ENCODE assay signal across 27 mouse cellular contexts in the genomic region with DNA sequence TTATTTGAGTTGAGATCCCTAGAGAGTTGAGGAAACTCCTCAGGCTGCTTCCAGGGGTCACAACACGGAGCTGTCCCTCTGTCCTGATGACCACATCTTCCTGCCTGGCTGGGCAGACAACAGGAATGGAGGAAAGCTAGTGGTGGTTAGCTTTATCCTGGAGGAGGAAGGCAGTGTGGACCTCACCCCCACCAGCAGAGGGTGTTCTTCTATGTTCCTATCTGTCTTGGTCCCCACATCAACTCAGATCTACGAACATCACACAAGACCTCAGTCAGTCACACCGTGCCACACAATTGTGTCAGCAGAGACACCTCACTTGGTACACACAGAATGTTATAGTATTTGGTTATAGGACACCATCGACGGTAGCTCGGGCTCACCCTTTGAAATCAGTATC. TPM values are rescaled to one million over a fixed set of nuclear protein-coding genes. Genes with fewer than 3 reads are reported as not detected.
A peak's percentile ranks its signal among the peaks of the same experiment; 100 is the strongest.
DNase-seq lines count a peak whose midpoint lies in the region; ATAC-seq and TF ChIP-seq lines count a peak whose summit lies in the region.
"Had no signal": no experiment of that assay in that cellular context is flagged by ENCODE, and none has a peak within 500 bp of the region (broad histone marks: within the 10 kb centered on the region; RNA-seq: fewer than 3 reads in every experiment).

No protein-coding gene starts in this region.

- H3K9me3 ChIP-seq in liver, embryonic 14.5 days (ENCODE audit: control insufficient read depth, low read length), result no peaks in the 10 kb centered on the region
- H3K9me3 ChIP-seq: embryonic facial prominence, embryonic 15.5 days; heart, embryonic 10.5 days; hindbrain, embryonic 15.5 days; limb, embryonic 10.5 days; midbrain, embryonic 10.5 days had no signal

- no peak for ATAC-seq in liver, embryonic 14.5 days (ENCODE audit: insufficient read depth)
- peak; percentile 43; the same call in 1 of the 2 replicates for ATAC-seq in megakaryocyte-erythroid progenitor cell, adult 5-6 weeks (replicated peaks; ENCODE audit: low FRiP score, low TSS enrichment, poor library complexity, severe bottlenecking)
- ATAC-seq: CD4-positive, CD25-positive, alpha-beta regulatory T cell, adult 4 months had no signal

- WGBS in liver, embryonic 14.5 days (ENCODE audit: insufficient replicate concordance), result 52% methylated on average over 6 of the region's 6 CpGs
- 55% methylated on average over 6 of the region's 6 CpGs for WGBS in bone marrow, adult 2 months

- no peak overlapping the region for H3K27ac ChIP-seq in liver, embryonic 14.5 days
- H3K27ac ChIP-seq in bone marrow, adult 2 months (ENCODE audit: control insufficient read depth, insufficient read depth, low read depth, low read length, poor library complexity), result no peak overlapping the region
- H3K27ac ChIP-seq: embryonic facial prominence, embryonic 15.5 days; heart, embryonic 10.5 days; hindbrain, embryonic 15.5 days; limb, embryonic 10.5 days; midbrain, embryonic 10.5 days had no signal

- H3K4me2 ChIP-seq in liver, embryonic 14.5 days (ENCODE audit: low read depth), result no peak overlapping the region
- H3K4me2 ChIP-seq: embryonic facial prominence, embryonic 15.5 days; hindbrain, embryonic 15.5 days had no signal

- H3K36me3 ChIP-seq in liver, embryonic 14.5 days (replicated peaks; ENCODE audit: control insufficient read depth, insufficient read depth, low read depth), result no peaks in the 10 kb centered on the region
- H3K36me3 ChIP-seq: hindbrain, embryonic 15.5 days had no signal

- no peak overlapping the region for H3K4me3 ChIP-seq in liver, embryonic 14.5 days (ENCODE audit: insufficient read depth in 1 of 2, low read depth in 2 of 2, low read length in 2 of 2)
- H3K4me3 ChIP-seq in bone marrow, adult 2 months (replicated peaks; ENCODE audit: control insufficient read depth, low read depth, low read length), result no peak overlapping the region
- H3K4me3 ChIP-seq: embryonic facial prominence, embryonic 15.5 days; heart, embryonic 10.5 days; hindbrain, embryonic 15.5 days; limb, embryonic 10.5 days; midbrain, embryonic 10.5 days had no signal

- H3K9ac ChIP-seq in liver, embryonic 14.5 days (replicated peaks), result no peak overlapping the region
- H3K9ac ChIP-seq: embryonic facial prominence, embryonic 15.5 days; hindbrain, embryonic 15.5 days had no signal

- no peak for TF ChIP-seq POLR2A in bone marrow, adult 2 months (IDR thresholded peaks at IDR 0.05; ENCODE audit: borderline replicate concordance, control insufficient read depth, low read depth, low read length)

- peak; percentile 37; the same call in 1 of the 2 replicates for TF ChIP-seq CTCF in liver, embryonic 14.5 days (IDR thresholded peaks at IDR 0.05; ENCODE audit: low read depth)
- TF ChIP-seq CTCF in bone marrow, adult 2 months (IDR thresholded peaks at IDR 0.05; ENCODE audit: control insufficient read depth, insufficient read depth, low read length), result peak; percentile 43

- H3K4me1 ChIP-seq in liver, embryonic 14.5 days (replicated peaks; ENCODE audit: control insufficient read depth in 2 of 2, insufficient read depth in 2 of 2, low read length in 1 of 2), result no peaks in the 10 kb centered on the region
- H3K4me1 ChIP-seq in bone marrow, adult 2 months (ENCODE audit: control insufficient read depth, insufficient read depth, low read length), result no peaks in the 10 kb centered on the region; the same call in 1 of the 2 replicates
- H3K4me1 ChIP-seq: embryonic facial prominence, embryonic 15.5 days; heart, embryonic 10.5 days; hindbrain, embryonic 15.5 days; limb, embryonic 10.5 days; midbrain, embryonic 10.5 days had no signal

- peak; percentile 1 for DNase-seq in adrenal gland, postnatal 14 days
- DNase-seq in adrenal gland, postnatal 25 days, result no peak
- DNase-seq in liver, embryonic 14.5 days (ENCODE audit: low read depth in 3 of 3, low spot score in 3 of 3), result no peak
- DNase-seq in liver, result no peak
- DNase-seq in cerebellum, postnatal 10 days, result no peak
- DNase-seq in kidney, adult 18-20 months, result no peak
- DNase-seq: adrenal gland, adult 2 months; cerebellum, adult 2 months; heart, postnatal 4 days; kidney, postnatal 4 days; lung, adult 2 months; thymus, postnatal 25 days had no signal

- TF ChIP-seq EP300 in liver, embryonic 14.5 days (IDR thresholded peaks at IDR 0.05; ENCODE audit: low read depth), result no peak

- no peaks in the 10 kb centered on the region for H3K27me3 ChIP-seq in liver, embryonic 14.5 days (ENCODE audit: control insufficient read depth, insufficient read depth, low read length)
- H3K27me3 ChIP-seq: embryonic facial prominence, embryonic 15.5 days; hindbrain, embryonic 15.5 days had no signal

RNA-seq across cellular contexts. Expression of gene Fcer2a, which starts 6.4 kb away (rescaled TPM):
- total RNA-seq in adrenal gland, postnatal 14 days (2021), result 0.63 and 11.8 TPM in 2 replicates
- total RNA-seq in adrenal gland, postnatal 25 days (2021), result 0.18 TPM in 1 of 2 replicates, not detected in the other
- polyA plus RNA-seq in liver, embryonic 14.5 days (2012; rRNA removed), result 0.01 TPM in 1 of 2 replicates, not detected in the other
- 0.05 TPM in 1 of 2 replicates, not detected in the other for polyA plus RNA-seq in liver, embryonic 14.5 days (2014; fragmentation: Nextera tagmentation; extraction: Ambion mirVana)
- polyA plus RNA-seq in bone marrow, adult 2 months (2011; ENCODE audit: insufficient read depth, insufficient read length, low replicate concordance, missing spikeins), result 16.8 and 37.3 TPM in 2 replicates
- not detected in 2 replicates for total RNA-seq in megakaryocyte-erythroid progenitor cell, adult 5-6 weeks (2014; fragmentation: Nextera tagmentation)
- 0.38 TPM in 1 of 2 replicates, not detected in the other for total RNA-seq in megakaryocyte-erythroid progenitor cell, adult 5-6 weeks (2017)
- total RNA-seq: gastrocnemius, adult 18-20 months; gastrocnemius, postnatal 36 days; layer of hippocampus, postnatal 10 days; midbrain, postnatal 0 days had no signal
- polyA plus RNA-seq: kidney, embryonic 16.5 days had no signal

RNA-seq across cellular contexts. Expression of gene Trappc5, which starts 11.4 kb away (rescaled TPM):
- total RNA-seq in adrenal gland, postnatal 14 days (2021), result 19.6 and 22.0 TPM in 2 replicates
- 19.3 and 20.2 TPM in 2 replicates for total RNA-seq in adrenal gland, postnatal 25 days (2021)
- 11.0 and 13.1 TPM in 2 replicates for polyA plus RNA-seq in liver, embryonic 14.5 days (2012; rRNA removed)
- 11.5 and 12.1 TPM in 2 replicates for polyA plus RNA-seq in liver, embryonic 14.5 days (2014; fragmentation: Nextera tagmentation; extraction: Ambion mirVana)
- 7.7 and 10.0 TPM in 2 replicates for polyA plus RNA-seq in bone marrow, adult 2 months (2011; ENCODE audit: insufficient read depth, insufficient read length, low replicate concordance, missing spikeins)
- total RNA-seq in megakaryocyte-erythroid progenitor cell, adult 5-6 weeks (2014; fragmentation: Nextera tagmentation), result 14.3 and 16.1 TPM in 2 replicates
- total RNA-seq in megakaryocyte-erythroid progenitor cell, adult 5-6 weeks (2017), result 22.2 and 31.3 TPM in 2 replicates

RNA-seq across cellular contexts. Expression of gene Fcor, which starts 15.4 kb away (rescaled TPM):
- total RNA-seq in adrenal gland, postnatal 14 days (2021), result 26.9 and 29.5 TPM in 2 replicates
- 23.1 and 33.7 TPM in 2 replicates for total RNA-seq in adrenal gland, postnatal 25 days (2021)
- 0.90 and 1.4 TPM in 2 replicates for polyA plus RNA-seq in liver, embryonic 14.5 days (2012; rRNA removed)
- polyA plus RNA-seq in liver, embryonic 14.5 days (2014; fragmentation: Nextera tagmentation; extraction: Ambion mirVana), result 3.1 and 3.5 TPM in 2 replicates
- 10.9 TPM in 1 of 2 replicates, not detected in the other for polyA plus RNA-seq in bone marrow, adult 2 months (2011; ENCODE audit: insufficient read depth, insufficient read length, low replicate concordance, missing spikeins)
- 4.7 TPM in 1 of 2 replicates, not detected in the other for total RNA-seq in megakaryocyte-erythroid progenitor cell, adult 5-6 weeks (2014; fragmentation: Nextera tagmentation)
- total RNA-seq in megakaryocyte-erythroid progenitor cell, adult 5-6 weeks (2017), result 19.2 TPM in 1 of 2 replicates, not detected in the other
- total RNA-seq: gastrocnemius, postnatal 36 days had no signal
- polyA plus RNA-seq: CD4-positive, CD25-positive, alpha-beta regulatory T cell, adult 4 months had no signal

RNA-seq across cellular contexts. Expression of gene Mcemp1, which starts 22.0 kb away (rescaled TPM):
- total RNA-seq in adrenal gland, postnatal 14 days (2021), result 0.37 and 0.75 TPM in 2 replicates
- total RNA-seq in adrenal gland, postnatal 25 days (2021), result 0.21 TPM in 1 of 2 replicates, not detected in the other
- polyA plus RNA-seq in liver, embryonic 14.5 days (2012; rRNA removed), result 1.4 and 1.9 TPM in 2 replicates
- 3.1 and 3.7 TPM in 2 replicates for polyA plus RNA-seq in liver, embryonic 14.5 days (2014; fragmentation: Nextera tagmentation; extraction: Ambion mirVana)
- polyA plus RNA-seq in bone marrow, adult 2 months (2011; ENCODE audit: insufficient read depth, insufficient read length, low replicate concordance, missing spikeins), result 38.3 and 142 TPM in 2 replicates
- total RNA-seq in megakaryocyte-erythroid progenitor cell, adult 5-6 weeks (2014; fragmentation: Nextera tagmentation), result 2.7 TPM in 1 of 2 replicates, not detected in the other
- not detected in 2 replicates for total RNA-seq in megakaryocyte-erythroid progenitor cell, adult 5-6 weeks (2017)
- total RNA-seq: gastrocnemius, adult 18-20 months; gastrocnemius, postnatal 36 days; midbrain, postnatal 0 days had no signal
- polyA plus RNA-seq: adrenal gland, adult 2 months; CD4-positive, CD25-positive, alpha-beta regulatory T cell, adult 4 months; limb, embryonic 10.5 days had no signal

RNA-seq across cellular contexts. Expression of gene Retn, which starts 32.0 kb away (rescaled TPM):
- total RNA-seq in adrenal gland, postnatal 14 days (2021), result 9.5 and 19.9 TPM in 2 replicates
- total RNA-seq in adrenal gland, postnatal 25 days (2021), result 32.6 and 32.8 TPM in 2 replicates
- polyA plus RNA-seq in liver, embryonic 14.5 days (2012; rRNA removed), result not detected in 2 replicates
- polyA plus RNA-seq in liver, embryonic 14.5 days (2014; fragmentation: Nextera tagmentation; extraction: Ambion mirVana), result not detected in 2 replicates
- 3.0 TPM in 1 of 2 replicates, not detected in the other for polyA plus RNA-seq in bone marrow, adult 2 months (2011; ENCODE audit: insufficient read depth, insufficient read length, low replicate concordance, missing spikeins)
- not detected in 2 replicates for total RNA-seq in megakaryocyte-erythroid progenitor cell, adult 5-6 weeks (2014; fragmentation: Nextera tagmentation)
- total RNA-seq in megakaryocyte-erythroid progenitor cell, adult 5-6 weeks (2017), result not detected in 2 replicates
- total RNA-seq: heart, postnatal 4 days; midbrain, postnatal 0 days had no signal
- polyA plus RNA-seq: CD4-positive, CD25-positive, alpha-beta regulatory T cell, adult 4 months; embryonic facial prominence, embryonic 15.5 days; heart, embryonic 16.5 days; liver, adult 2 months had no signal
